7 mouse cellular contexts compared by ENCODE assay signal in genomic region chr2:173218416-173219141, GRCm38 (mm10). TPM values are rescaled to one million over a fixed set of nuclear protein-coding genes. Genes with fewer than 3 reads are reported as not detected.
DNase-seq lines count a peak whose midpoint lies in the region; ATAC-seq and TF ChIP-seq lines count a peak whose summit lies in the region.

Gene Zbp1 (minus strand): TSS chr2:173218923.

- H3K4me3 ChIP-seq in liver, adult 2 months (ENCODE audit: insufficient read depth, low read depth, low read length): peak within 1 kb of the TSS; percentile 54
- no peak within 1 kb of the TSS for H3K4me3 ChIP-seq in liver, embryonic 12.5 days
- H3K4me3 ChIP-seq in spleen, adult 2 months (ENCODE audit: extremely low read depth, insufficient read depth, insufficient read length): peak within 1 kb of the TSS; percentile 72

- ATAC-seq in liver, embryonic 12.5 days: no peak
- no peak for ATAC-seq in cerebellum, adult (ENCODE audit: insufficient number of reproducible peaks, low FRiP score, low TSS enrichment)

- H3K9me3 ChIP-seq in liver, embryonic 12.5 days (replicated peaks): no peaks in the 10 kb centered on the region

- no peaks in the 10 kb centered on the region for H3K36me3 ChIP-seq in liver, adult 2 months (ENCODE audit: control insufficient read depth, insufficient read depth, low read length)
- no peaks in the 10 kb centered on the region for H3K36me3 ChIP-seq in liver, embryonic 12.5 days
- peaks cover 9% of the 10 kb centered on the region for H3K36me3 ChIP-seq in spleen, adult 2 months (ENCODE audit: control insufficient read depth, insufficient read depth, low read length)

- TF ChIP-seq CTCF in liver, adult 2 months (IDR thresholded peaks at IDR 0.05; ENCODE audit: low read depth, low read length): no peak
- no peak for TF ChIP-seq CTCF in spleen, adult 2 months (IDR thresholded peaks at IDR 0.05; ENCODE audit: extremely low read depth, insufficient read depth, insufficient read length, insufficient replicate concordance)

- no peaks in the 10 kb centered on the region for H3K27me3 ChIP-seq in liver, adult 2 months (ENCODE audit: control insufficient read depth, insufficient read depth, low read length)
- H3K27me3 ChIP-seq in liver, embryonic 12.5 days (replicated peaks): peaks cover 14% of the 10 kb centered on the region; the same call in 1 of the 2 replicates
- no peaks in the 10 kb centered on the region for H3K27me3 ChIP-seq in spleen, adult 2 months (ENCODE audit: control insufficient read depth, insufficient read depth, low read length)

- H3K4me1 ChIP-seq in liver, adult 2 months (ENCODE audit: control insufficient read depth, insufficient read depth, low read length): peaks cover 14% of the 10 kb centered on the region
- no peaks in the 10 kb centered on the region for H3K4me1 ChIP-seq in liver, embryonic 12.5 days
- peaks cover 27% of the 10 kb centered on the region; the same call in 1 of the 2 replicates for H3K4me1 ChIP-seq in spleen, adult 2 months (ENCODE audit: control insufficient read depth, insufficient read depth, insufficient read length)

- 21% methylated on average over 11 of the region's 11 CpGs for WGBS in liver, adult 2 months
- WGBS in liver, embryonic 12.5 days (ENCODE audit: insufficient replicate concordance): 55% methylated on average over 11 of the region's 11 CpGs
- WGBS in large intestine, adult 2 months: 32% methylated on average over 11 of the region's 11 CpGs
- WGBS in spleen, adult 2 months: 15% methylated on average over 11 of the region's 11 CpGs

- no peaks in the 10 kb centered on the region for H3K79me2 ChIP-seq in liver, adult 2 months (ENCODE audit: control insufficient read depth, insufficient read depth, low read length)

- peak within 1 kb of the TSS; percentile 67 for H3K27ac ChIP-seq in liver, adult 2 months (replicated peaks; ENCODE audit: insufficient read depth, low read depth, low read length)
- H3K27ac ChIP-seq in liver, embryonic 12.5 days: no peak within 1 kb of the TSS
- H3K27ac ChIP-seq in spleen, adult 2 months (ENCODE audit: insufficient read depth, low read length): peak within 1 kb of the TSS; percentile 91

- no peak within 1 kb of the TSS for H3K4me2 ChIP-seq in liver, embryonic 12.5 days

- H3K9ac ChIP-seq in liver, adult 2 months (ENCODE audit: low read depth, low read length): peak within 1 kb of the TSS; percentile 43
- no peak within 1 kb of the TSS for H3K9ac ChIP-seq in liver, embryonic 12.5 days

- DNase-seq in liver, adult 2 months (ENCODE audit: extremely low read depth, low read depth, low spot score): peak; percentile 64
- DNase-seq in NIH3T3 (ENCODE audit: low read depth): peak; percentile 51
- peak; percentile 74 for DNase-seq in large intestine, adult 2 months (ENCODE audit: low read depth, low spot score)
- peak; percentile 59 to 77 for DNase-seq in spleen, adult 2 months (ENCODE audit: low read depth in 1 of 2, low spot score in 2 of 2)
- no peak for DNase-seq in cerebellum, adult 9-10 months

- TF ChIP-seq POLR2A in liver, adult 2 months (IDR thresholded peaks at IDR 0.05; ENCODE audit: extremely low read depth, insufficient read depth, low read length): no peak
- peak; percentile 16 for TF ChIP-seq POLR2A in spleen, adult 2 months (IDR thresholded peaks at IDR 0.05; ENCODE audit: low read depth, low read length)

RNA-seq across cellular contexts. Expression of gene Zbp1, which starts in this region (rescaled TPM):
- 8.1 and 10.8 TPM in 2 replicates for total RNA-seq in liver, adult 2 months (2014; rRNA removed)
- polyA plus RNA-seq in liver, adult 2 months (2012; rRNA removed): 9.2 and 13.2 TPM in 2 replicates
- 0.21 and 0.36 TPM in 2 replicates for polyA plus RNA-seq in liver, embryonic 12.5 days (2016; fragmentation: Nextera tagmentation; extraction: Ambion mirVana)
- polyA plus RNA-seq in large intestine, adult 2 months (2012; rRNA removed): 62.1 and 90.8 TPM in 2 replicates
- polyA plus RNA-seq in spleen, adult 2 months (2012; rRNA removed): 19.6 and 26.8 TPM in 2 replicates
